Mouse (Mus musculus) E14TG2a.4 (cell line): ENCODE data around the gene 1700017B05Rik.

Experiments
- CTCF ChIP-seq: conservative IDR thresholded peaks from 2 replicates; pipeline ENCODE4 v1.5.1; 2014; ENCODE audit warnings: low read length
- NANOG ChIP-seq: IDR thresholded peaks from 2 replicates; pipeline ENCODE4 v1.6.1; 2014; ENCODE audit warnings: borderline replicate concordance, low read length, mixed read lengths
- POU5F1 ChIP-seq: IDR thresholded peaks from 2 replicates; pipeline ENCODE4 v1.6.1; 2014; ENCODE audit warnings: low read length, borderline replicate concordance

DNA sequence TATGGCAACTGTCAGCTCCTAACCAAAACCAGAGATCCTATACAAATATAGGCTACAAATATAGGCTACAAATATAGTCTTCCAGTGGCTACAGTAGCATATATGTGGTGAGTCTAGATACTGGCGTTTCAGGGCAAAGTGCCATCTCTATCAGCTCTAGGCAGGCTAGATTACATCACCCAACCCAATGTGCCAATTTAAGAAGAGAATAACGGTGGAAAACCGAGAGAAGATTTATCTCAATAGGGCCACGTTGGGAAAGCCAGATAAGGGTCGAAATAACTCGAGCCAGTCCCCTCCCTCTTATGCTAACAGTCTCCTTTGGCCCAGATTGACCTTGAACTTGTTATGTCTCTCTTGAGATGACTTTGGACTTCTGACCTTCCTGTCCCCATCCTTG, 29.3 kb downstream of the 1700017B05Rik start:
- no peak for TF ChIP-seq CTCF
- TF ChIP-seq NANOG = no peak
- no peak for TF ChIP-seq POU5F1
